Mouse (Mus musculus) gastrocnemius, postnatal 14 days (tissue): ENCODE measurements around the gene Majin. TPM values are rescaled to one million over a fixed set of nuclear protein-coding genes. Genes with fewer than 3 reads are reported as not detected.

Experiments
- DNase-seq: peaks from one replicate; pipeline ENCODE4 v3.0.0; 2021; ENCODE audit warnings: mixed read lengths
- intact Hi-C: fragments of 180-260 bp; cut with DNase I; formaldehyde crosslinking; loops from one replicate; pipeline ENCODE4 v1.15.1; 2025; ENCODE audit warnings: low total_unique reads
- total RNA-seq, 2 experiments: library from RNA; stranded (reverse); gene quantifications; 2 replicates each; pipeline ENCODE4 v1.2.3; 2021

Gene Majin
- total RNA-seq, 2 experiments from 2014 or later: not detected

GRCm38 (mm10) chr19:6226135-6226534, 41.9 kb downstream of the Majin start, which contains the start of gene Gpha2:
TSS of gene Gpha2 (plus strand) at chr19:6226380.
- intact Hi-C loops: no loop called here
- DNase-seq: no peak

GRCm38 (mm10) chr19:6226763-6227162, 42.6 kb downstream of the Majin start:
- intact Hi-C loops: no loop called here
- DNase-seq: no peak

- no peak for DNase-seq
- intact Hi-C loops: no loop called here
Observed at GRCm38 (mm10) chr19:6227864-6228263, 43.7 kb downstream of the Majin start.

- intact Hi-C loops: loop anchor here (5.0 kb wide), 1 partner anchor 93 kb away; no protein-coding TSS in a partner anchor
- DNase-seq: peak; percentile 47
Observed at GRCm38 (mm10) chr19:6230411-6230810, 46.2 kb downstream of the Majin start.

- intact Hi-C loops: loop anchor here (5.0 kb wide), 1 partner anchor 94 kb away; no protein-coding TSS in a partner anchor
- DNase-seq: no peak
Observed at GRCm38 (mm10) chr19:6231036-6231435, 46.8 kb downstream of the Majin start.

GRCm38 (mm10) chr19:6233647-6234046, 49.5 kb downstream of the Majin start:
- intact Hi-C loops: loop anchor here (5.0 kb wide), 1 partner anchor 96 kb away; no protein-coding TSS in a partner anchor
- DNase-seq: no peak

GRCm38 (mm10) chr19:6234337-6235083, 50.3 kb downstream of the Majin start:
- DNase-seq: no peak
- intact Hi-C loops: loop anchor here (5.0 kb wide), 1 partner anchor 97 kb away; no protein-coding TSS in a partner anchor

- intact Hi-C loops: no loop called here
- DNase-seq: peak; percentile 95
Observed at GRCm38 (mm10) chr19:6235084-6236052, 51.2 kb downstream of the Majin start, which contains the start of gene Ppp2r5b. TSS of gene Ppp2r5b (minus strand) at chr19:6235872.

GRCm38 (mm10) chr19:6236053-6236441, 51.9 kb downstream of the Majin start:
- peak; percentile 92 for DNase-seq
- intact Hi-C loops: no loop called here

- intact Hi-C loops: no loop called here
- no peak for DNase-seq
Observed at GRCm38 (mm10) chr19:6236842-6237241, 52.7 kb downstream of the Majin start.

GRCm38 (mm10) chr19:6238740-6239139, 54.6 kb downstream of the Majin start:
- intact Hi-C loops: no loop called here
- DNase-seq: no peak

- intact Hi-C loops: no loop called here
- DNase-seq: no peak
Observed at GRCm38 (mm10) chr19:6240136-6240535, 55.9 kb downstream of the Majin start.

GRCm38 (mm10) chr19:6240725-6241124, 56.5 kb downstream of the Majin start:
- no peak for DNase-seq

GRCm38 (mm10) chr19:6241274-6242107, 57.3 kb downstream of the Majin start, which contains the start of gene Atg2a:
TSS of gene Atg2a (plus strand) at chr19:6241668.
- intact Hi-C loops: no loop called here
- peak; percentile 99 for DNase-seq

More at GRCm38 (mm10) chr19:6240725-6241124, 56.5 kb downstream of the Majin start:
- intact Hi-C loops: no loop called here

GRCm38 (mm10) chr19:6242281-6242680, 58.1 kb downstream of the Majin start:
- intact Hi-C loops: no loop called here
- peak; percentile 51 for DNase-seq

- intact Hi-C loops: no loop called here
- DNase-seq: no peak
Observed at GRCm38 (mm10) chr19:6243226-6243625, 59.0 kb downstream of the Majin start.

GRCm38 (mm10) chr19:6245806-6246205, 61.6 kb downstream of the Majin start:
- no peak for DNase-seq
- intact Hi-C loops: no loop called here

GRCm38 (mm10) chr19:6247526-6248300, 63.5 kb downstream of the Majin start:
- intact Hi-C loops: no loop called here
- no peak for DNase-seq
